Mouse (Mus musculus) G1E (cell line): ENCODE measurements around the gene Syt8.
A peak's percentile ranks its signal among the peaks of the same experiment; 100 is the strongest.

Experiments used
- CTCF ChIP-seq: IDR thresholded peaks from 2 replicates; pipeline ENCODE4 v1.5.1; 2012; ENCODE audit warnings: low read depth, low read length, inconsistent platforms, mixed read lengths
- GATA1 ChIP-seq: IDR thresholded peaks from 2 replicates; pipeline ENCODE4 v1.6.1; 2012; ENCODE audit warnings: borderline replicate concordance, low read length, inconsistent platforms, mixed read lengths
- GATA2 ChIP-seq: IDR thresholded peaks from 2 replicates; pipeline ENCODE4 v1.6.1; 2012; ENCODE audit warnings: low read depth, low read length, inconsistent platforms, borderline replicate concordance
- POLR2AphosphoS5 ChIP-seq: IDR thresholded peaks from 2 replicates; pipeline ENCODE4 v1.6.1; 2012; ENCODE audit warnings: low read depth, low read length, inconsistent platforms; ENCODE audit not compliant: insufficient replicate concordance
- TAL1 ChIP-seq: conservative IDR thresholded peaks from 2 replicates; pipeline ENCODE4 v1.6.1; 2012; ENCODE audit warnings: low read depth, low read length, inconsistent platforms, mixed read lengths

DNA sequence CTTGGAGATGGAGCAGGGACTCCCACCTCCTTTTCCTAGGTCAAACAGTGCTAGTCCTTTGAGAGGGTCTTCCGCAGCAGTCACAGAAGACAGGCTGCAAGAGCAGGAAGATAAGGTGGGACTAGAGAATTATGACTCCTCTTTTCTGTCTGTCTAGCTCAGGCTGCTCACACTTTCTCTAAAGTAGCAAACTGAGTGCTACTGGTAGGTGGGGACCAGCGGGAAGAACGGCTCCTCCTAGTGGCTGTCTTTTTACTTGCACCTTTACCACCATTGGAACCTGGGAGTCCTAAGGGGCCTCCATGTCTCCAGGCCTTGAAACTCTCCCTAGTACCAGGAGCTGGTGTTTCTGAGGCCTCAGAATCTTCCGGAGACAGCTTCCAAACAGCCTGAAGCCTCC lies 874 bp downstream of the Syt8 start:
- peak; percentile 83 for TF ChIP-seq CTCF
- no peak for TF ChIP-seq GATA1
- no peak for TF ChIP-seq TAL1
- TF ChIP-seq POLR2AphosphoS5 = no peak
- TF ChIP-seq GATA2 = no peak
